37 mouse cellular contexts compared by ENCODE assay signal in the genomic region with DNA sequence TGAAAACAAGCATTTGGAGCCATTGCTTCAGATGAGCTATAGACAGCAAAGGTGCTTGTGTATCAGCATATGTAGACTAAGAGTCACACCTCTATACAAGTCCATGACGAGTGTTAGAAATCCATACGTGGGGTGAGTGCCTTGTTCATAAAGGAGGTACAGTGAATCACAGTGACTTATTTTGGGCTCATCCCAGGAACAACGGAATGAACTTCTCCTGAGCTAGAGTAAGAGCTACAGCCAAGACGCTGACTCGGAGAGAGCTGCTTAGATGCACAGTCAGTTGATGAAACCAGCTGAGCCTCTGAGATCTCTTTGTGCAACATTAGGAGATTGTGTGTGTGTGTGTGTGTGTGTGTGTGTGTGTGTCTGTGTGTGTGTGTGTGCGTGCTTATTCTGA. TPM values are rescaled to one million over a fixed set of nuclear protein-coding genes. Genes with fewer than 3 reads are reported as not detected.
"Had no signal": no experiment of that assay in that cellular context is flagged by ENCODE, and none has a peak within 500 bp of the region (broad histone marks: within the 10 kb centered on the region; RNA-seq: fewer than 3 reads in every experiment).

No protein-coding gene starts in this region.

- H3K9me3 ChIP-seq: heart, embryonic 10.5 days; heart, embryonic 12.5 days; heart, embryonic 15.5 days; hindbrain, embryonic 10.5 days; hindbrain, embryonic 12.5 days; hindbrain, embryonic 13.5 days; hindbrain, embryonic 15.5 days; intestine, embryonic 15.5 days; kidney, embryonic 15.5 days had no signal

- ATAC-seq: hindbrain, embryonic 16.5 days; hindbrain, postnatal 0 days; inflammation-experienced regulatory T-cells, adult 6 months; intestine, embryonic 15.5 days; intestine, embryonic 16.5 days; intestine, postnatal 0 days had no signal

- H3K9ac ChIP-seq: heart, embryonic 12.5 days; heart, embryonic 13.5 days; heart, embryonic 15.5 days; hindbrain, embryonic 12.5 days; hindbrain, embryonic 13.5 days; hindbrain, embryonic 14.5 days; hindbrain, embryonic 15.5 days; intestine, embryonic 15.5 days; kidney, embryonic 15.5 days had no signal

- H3K27ac ChIP-seq: heart, embryonic 10.5 days; heart, embryonic 13.5 days; heart, embryonic 15.5 days; hindbrain, embryonic 10.5 days; hindbrain, embryonic 12.5 days; hindbrain, embryonic 13.5 days; hindbrain, embryonic 14.5 days; hindbrain, embryonic 15.5 days; hindbrain, postnatal 0 days; intestine, embryonic 15.5 days; kidney, postnatal 0 days; layer of hippocampus, adult 2 months had no signal

- H3K4me1 ChIP-seq: hindbrain, embryonic 12.5 days; hindbrain, embryonic 13.5 days; hindbrain, embryonic 15.5 days; intestine, embryonic 15.5 days had no signal

- H3K27me3 ChIP-seq: heart, embryonic 12.5 days; heart, embryonic 13.5 days; heart, embryonic 15.5 days; hindbrain, embryonic 12.5 days; hindbrain, embryonic 13.5 days; hindbrain, embryonic 15.5 days; intestine, embryonic 15.5 days; kidney, embryonic 15.5 days had no signal

- H3K4me3 ChIP-seq: heart, embryonic 10.5 days; heart, embryonic 12.5 days; heart, embryonic 13.5 days; heart, embryonic 15.5 days; hindbrain, embryonic 10.5 days; hindbrain, embryonic 12.5 days; hindbrain, embryonic 13.5 days; hindbrain, embryonic 15.5 days; intestine, embryonic 15.5 days; kidney, embryonic 15.5 days; layer of hippocampus, adult 2 months had no signal

- H3K4me2 ChIP-seq: heart, embryonic 11.5 days; heart, embryonic 12.5 days; heart, embryonic 13.5 days; heart, embryonic 15.5 days; hindbrain, embryonic 12.5 days; hindbrain, embryonic 13.5 days; hindbrain, embryonic 14.5 days; hindbrain, embryonic 15.5 days; intestine, embryonic 15.5 days; kidney, embryonic 15.5 days had no signal

- H3K36me3 ChIP-seq: heart, embryonic 10.5 days; heart, embryonic 12.5 days; heart, embryonic 13.5 days; heart, embryonic 15.5 days; hindbrain, embryonic 10.5 days; hindbrain, embryonic 12.5 days; hindbrain, embryonic 13.5 days; hindbrain, embryonic 15.5 days; intestine, embryonic 15.5 days; kidney, embryonic 15.5 days had no signal

- DNase-seq: heart, postnatal 10 days; heart, postnatal 14 days; heart, postnatal 36 days; heart, postnatal 4 days; kidney, adult 11 months; kidney, adult 18-20 months; kidney, adult 2 months; kidney, adult 8-10 months; kidney, adult 9 months; kidney, postnatal 10 days; kidney, postnatal 14 days; kidney, postnatal 25 days; kidney, postnatal 36 days; kidney, postnatal 4 days; layer of hippocampus, adult 9-11 months; layer of hippocampus, postnatal 36 days had no signal

RNA-seq across cellular contexts. Expression of gene Lipc, which starts 13.9 kb away (rescaled TPM):
- polyA plus RNA-seq: hindbrain, embryonic 10.5 days; hindbrain, embryonic 11.5 days; hindbrain, embryonic 13.5 days; hindbrain, embryonic 15.5 days; inflammation-experienced regulatory T-cells, adult 6 months; intestine, embryonic 14.5 days; intestine, postnatal 0 days had no signal
